Mouse (Mus musculus): ENCODE measurements around the gene Otx1. TPM values are rescaled to one million over a fixed set of nuclear protein-coding genes. Genes with fewer than 3 reads are reported as not detected.

Gene Otx1
- total and polyA plus RNA-seq, 3 experiments, result not detected

- Histone ChIP-seq H3K9me3 (replicated peaks; ENCODE audit: low read length) (no peaks in the 10 kb centered on the region), H3K36me3 (replicated peaks in 1 of 2; ENCODE audit: control insufficient read depth in 1 of 2, insufficient read depth in 1 of 2, low read length in 1 of 2) (no peaks in the 10 kb centered on the region), H3K4me2 (ENCODE audit: insufficient read depth, low read depth, poor library complexity, severe bottlenecking) (peak overlapping the region; percentile 77), H3K4me1 (ENCODE audit: control insufficient read depth in 1 of 2, insufficient read depth in 2 of 2) (peaks cover 2 to 18% of the 10 kb centered on the region in 2 experiments; a peak in 3 of 4 replicates), H3K4me3 (replicated peaks in 1 of 3; ENCODE audit: low read depth in 2 of 3, low read length in 2 of 3, poor library complexity in 1 of 3) (no peak overlapping the region), H3K27me3 (replicated peaks) (no peaks in the 10 kb centered on the region), H3K27ac (ENCODE audit: insufficient read depth, low read depth) (no peak overlapping the region), H3K9ac (ENCODE audit: insufficient read depth, low read depth) (peak overlapping the region; percentile 50; the same call in 1 of the 2 replicates), H3K79me2 (replicated peaks; ENCODE audit: control insufficient read depth, extremely low read depth, insufficient read depth, poor library complexity, severe bottlenecking) (no peaks in the 10 kb centered on the region)
- in situ Hi-C loops (cut with MboI; ENCODE audit: low pct_ligation_motif_present, low pct_unique_long_range_greater_than_20kb, low sequenced_read_pairs), result no loop called here
- peak; percentile 7; the same call in 1 of the 2 replicates for TF ChIP-seq ZNF384 (IDR thresholded peaks at IDR 0.05; ENCODE audit: low read depth, low read length)
- TF ChIP-seq E2F4 (IDR thresholded peaks at IDR 0.05; ENCODE audit: insufficient replicate concordance, low read depth, low read length), result no peak
- 0 out of 2 replicates have a peak, but pooled peaks have one; percentile 70 for TF ChIP-seq CHD1 (IDR thresholded peaks at IDR 0.05; ENCODE audit: low read depth, low read length)
- no peak for DNase-seq (ENCODE audit: extremely low read depth)
- dilution Hi-C loops (cut with MboI; ENCODE audit: extremely low pct_ligation_motif_present, extremely low pct_unique_long_range_greater_than_20kb, low sequenced_read_pairs), result no loop called here
Observed at GRCm38 (mm10) chr11:21973597-21973996, 29.1 kb downstream of the Otx1 start.

GRCm38 (mm10) chr11:21968922-21969321 is 33.8 kb downstream of the Otx1 start:
- in situ Hi-C loops (cut with MboI; ENCODE audit: low pct_ligation_motif_present, low pct_unique_long_range_greater_than_20kb, low sequenced_read_pairs) (no loop called here), dilution Hi-C loops (cut with MboI; ENCODE audit: extremely low pct_ligation_motif_present, extremely low pct_unique_long_range_greater_than_20kb, low sequenced_read_pairs) (no loop called here)
- Histone ChIP-seq H3K9me3 (replicated peaks; ENCODE audit: low read length) (no peaks in the 10 kb centered on the region), H3K27me3 (replicated peaks) (no peaks in the 10 kb centered on the region), H3K4me2 (ENCODE audit: insufficient read depth, low read depth, poor library complexity, severe bottlenecking) (no peak overlapping the region), H3K36me3 (replicated peaks in 1 of 2; ENCODE audit: control insufficient read depth in 1 of 2, insufficient read depth in 1 of 2, low read length in 1 of 2) (no peaks in the 10 kb centered on the region), H3K9ac (ENCODE audit: insufficient read depth, low read depth) (no peak overlapping the region), H3K4me1 (ENCODE audit: control insufficient read depth in 1 of 2, insufficient read depth in 2 of 2) (peaks cover 2 to 15% of the 10 kb centered on the region in 2 experiments; a peak in 3 of 4 replicates), H3K79me2 (replicated peaks; ENCODE audit: control insufficient read depth, extremely low read depth, insufficient read depth, poor library complexity, severe bottlenecking) (no peaks in the 10 kb centered on the region), H3K4me3 (replicated peaks in 1 of 3; ENCODE audit: low read depth in 2 of 3, low read length in 2 of 3, poor library complexity in 1 of 3) (no peak overlapping the region), H3K27ac (ENCODE audit: insufficient read depth, low read depth) (no peak overlapping the region)
- DNase-seq (ENCODE audit: extremely low read depth), result peak; percentile 55
- TF ChIP-seq TBP (conservative IDR thresholded peaks at IDR 0.05; ENCODE audit: low read depth, low read length), result no peak
- TF ChIP-seq TCF12 (IDR thresholded peaks at IDR 0.05; ENCODE audit: low read depth, low read length), result peak; percentile 80
- no peak for TF ChIP-seq UBTF (IDR thresholded peaks at IDR 0.05; ENCODE audit: low read depth, low read length)
- no peak for TF ChIP-seq MAFK (IDR thresholded peaks at IDR 0.05; ENCODE audit: insufficient replicate concordance, low read length)
- TF ChIP-seq HCFC1 (IDR thresholded peaks at IDR 0.05; ENCODE audit: low read depth, low read length), result no peak
- TF ChIP-seq CHD1 (IDR thresholded peaks at IDR 0.05; ENCODE audit: low read depth, low read length), result no peak
- no peak for TF ChIP-seq E2F4 (IDR thresholded peaks at IDR 0.05; ENCODE audit: insufficient replicate concordance, low read depth, low read length)
- TF ChIP-seq MYC (IDR thresholded peaks at IDR 0.05; ENCODE audit: low read depth, low read length), result peak; percentile 43; the same call in 1 of the 2 replicates
- TF ChIP-seq MXI1 (IDR thresholded peaks at IDR 0.05; ENCODE audit: low read depth, low read length), result no peak
- no peak for TF ChIP-seq RAD21 (IDR thresholded peaks at IDR 0.05; ENCODE audit: low read depth, low read length)
- TF ChIP-seq POLR2A (IDR thresholded peaks at IDR 0.05; ENCODE audit: low read depth, low read length), result no peak
- TF ChIP-seq ZNF384 (IDR thresholded peaks at IDR 0.05; ENCODE audit: low read depth, low read length), result no peak
- TF ChIP-seq PAX5 (IDR thresholded peaks at IDR 0.05; ENCODE audit: low read length), result no peak
- no peak for TF ChIP-seq USF2 (conservative IDR thresholded peaks at IDR 0.05; ENCODE audit: low read depth, low read length)
- TF ChIP-seq POLR2AphosphoS2 (IDR thresholded peaks at IDR 0.05; ENCODE audit: low read depth, low read length), result no peak
- no peak for TF ChIP-seq NELFE (IDR thresholded peaks at IDR 0.05; ENCODE audit: low read depth, low read length)
- TF ChIP-seq ZKSCAN1 (IDR thresholded peaks at IDR 0.05; ENCODE audit: borderline replicate concordance, low read depth, low read length), result no peak
- peak; percentile 49; the same call in 1 of the 2 replicates for TF ChIP-seq CHD2 (IDR thresholded peaks at IDR 0.05; ENCODE audit: low read length)
- TF ChIP-seq GABPA (IDR thresholded peaks at IDR 0.05; ENCODE audit: insufficient replicate concordance, low read depth, low read length), result no peak
- 0 out of 2 replicates have a peak, but pooled peaks have one; percentile 46 for TF ChIP-seq MEF2A (IDR thresholded peaks at IDR 0.05; ENCODE audit: borderline replicate concordance, low read depth, low read length)
- no peak for TF ChIP-seq MAZ (IDR thresholded peaks at IDR 0.05; ENCODE audit: low read depth, low read length)
- TF ChIP-seq KAT2A (IDR thresholded peaks at IDR 0.05; ENCODE audit: insufficient replicate concordance, low read length), result no peak
- peak; percentile 100 for TF ChIP-seq EP300 (IDR thresholded peaks at IDR 0.05; ENCODE audit: low read length)
- no peak for TF ChIP-seq SIN3A (IDR thresholded peaks at IDR 0.05; ENCODE audit: low read length)
- no peak; the same call in 1 of the 2 replicates for TF ChIP-seq ETS1 (conservative IDR thresholded peaks at IDR 0.05; ENCODE audit: low read depth, low read length)
- TF ChIP-seq SMC3 (IDR thresholded peaks at IDR 0.05; ENCODE audit: low read depth, low read length), result no peak
- TF ChIP-seq IRF4 (IDR thresholded peaks at IDR 0.05; ENCODE audit: low read depth, low read length), result peak; percentile 98
- TF ChIP-seq NRF1 (IDR thresholded peaks at IDR 0.05; ENCODE audit: low read depth, low read length), result no peak
- peak; percentile 92 for TF ChIP-seq RCOR1 (conservative IDR thresholded peaks at IDR 0.05; ENCODE audit: low read depth, low read length)
- TF ChIP-seq JUND (conservative IDR thresholded peaks at IDR 0.05; ENCODE audit: low read depth, low read length), result peak; percentile 92
- TF ChIP-seq JUN (IDR thresholded peaks at IDR 0.05; ENCODE audit: insufficient read depth, low read depth, low read length), result peak; percentile 79
- no peak for TF ChIP-seq USF1 (IDR thresholded peaks at IDR 0.05; ENCODE audit: low read depth, low read length)
